Mouse (Mus musculus) liver, embryonic 16.5 days (tissue): ENCODE measurements around the gene Dmgdh. TPM values are rescaled to one million over a fixed set of nuclear protein-coding genes. Genes with fewer than 3 reads are reported as not detected.

Experiments
- ATAC-seq: fragments of 200-750 bp; cut with Nextera tagmentation; 2 replicates; pipeline ENCODE4 v1.8.0; 2017; ENCODE audit warnings: low read depth, mild to moderate bottlenecking, moderate number of reproducible peaks, moderate library complexity
- H3K27ac ChIP-seq: fragments of 300-500 bp; sonication (generic); 2 replicates; pipeline ENCODE4 v1.5.1; 2014; ENCODE audit warnings: mild to moderate bottlenecking, low read length
- H3K27me3 ChIP-seq: fragments of 300-500 bp; sonication (generic); 2 replicates; pipeline ENCODE4 v1.6.1; 2014; ENCODE audit warnings: low read depth, low read length, mixed read lengths; ENCODE audit not compliant: control insufficient read depth, insufficient read depth
- H3K36me3 ChIP-seq: fragments of 300-500 bp; sonication (generic); 2 replicates; pipeline ENCODE4 v1.6.1; 2014; ENCODE audit warnings: mild to moderate bottlenecking; ENCODE audit not compliant: control insufficient read depth, insufficient read depth
- H3K4me1 ChIP-seq: fragments of 300-500 bp; sonication (generic); 2 replicates; pipeline ENCODE4 v1.6.1; 2014; ENCODE audit warnings: low read depth, low read length, mixed read lengths; ENCODE audit not compliant: control insufficient read depth
- H3K4me2 ChIP-seq: fragments of 300-500 bp; sonication (generic); 2 replicates; pipeline ENCODE4 v1.6.1; 2014; ENCODE audit warnings: low read depth, low read length, mixed read lengths
- H3K4me3 ChIP-seq: fragments of 300-500 bp; sonication (generic); 2 replicates; pipeline ENCODE4 v1.5.1; 2014; ENCODE audit warnings: low read depth, mild to moderate bottlenecking, low read length
- H3K9ac ChIP-seq: fragments of 300-500 bp; sonication (generic); 2 replicates; pipeline ENCODE4 v1.6.1; 2014; ENCODE audit warnings: low read depth, low read length
- H3K9me3 ChIP-seq: fragments of 300-500 bp; sonication (generic); replicated peaks from 2 replicates; pipeline ENCODE4 v1.6.1; 2016; ENCODE audit warnings: low read length; ENCODE audit not compliant: control insufficient read depth
- WGBS: fragments of 180-500 bp; shearing (Covaris S2); extraction: QIAGEN DNeasy Blood & Tissue Kit; methylation state at CpG from one replicate; pipeline ENCODE4 v1.1.7; 2014; ENCODE audit not compliant: insufficient replicate concordance; 5-methylcytosine and 5-hydroxymethylcytosine counted together
- polyA plus RNA-seq: library from polyadenylated mRNA; unstranded; fragments of >200 nt; fragmentation: Nextera tagmentation; extraction: Ambion mirVana; gene quantifications from 2 replicates; pipeline ENCODE4 v1.2.1, GENCODE M21; 2015

Gene Dmgdh
- polyA plus RNA-seq, 1 experiment from 2014 or later = 24.3 TPM

DNA sequence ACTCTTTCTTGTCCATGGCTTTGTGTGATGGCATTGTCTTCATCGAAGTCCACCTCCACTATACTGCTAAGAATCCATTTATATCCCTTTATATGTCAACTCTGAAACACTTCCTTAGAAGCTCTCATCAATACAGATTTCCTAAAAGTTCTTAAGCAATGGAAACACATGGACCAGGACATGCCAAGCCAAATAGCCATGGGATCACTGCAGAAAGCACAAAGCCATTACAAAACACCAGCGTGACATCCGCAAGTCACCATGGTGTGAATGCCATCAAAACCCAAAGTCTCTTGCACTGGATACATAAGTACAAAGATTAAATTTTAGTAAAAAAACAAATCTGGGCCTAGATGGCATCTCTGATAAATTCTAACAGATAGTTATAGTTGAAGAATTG, 15.3 kb downstream of the Dmgdh start:
- H3K4me1 ChIP-seq = no peaks in the 10 kb centered on the region
- no peaks in the 10 kb centered on the region for H3K36me3 ChIP-seq
- H3K27me3 ChIP-seq = no peaks in the 10 kb centered on the region
- H3K4me2 ChIP-seq = no peak overlapping the region
- no peaks in the 10 kb centered on the region for H3K9me3 ChIP-seq
- 74% methylated on average over 3 of the region's 3 CpGs for WGBS
- H3K4me3 ChIP-seq = no peak overlapping the region
- no peak for ATAC-seq
- no peak overlapping the region for H3K27ac ChIP-seq
- H3K9ac ChIP-seq = no peak overlapping the region

DNA sequence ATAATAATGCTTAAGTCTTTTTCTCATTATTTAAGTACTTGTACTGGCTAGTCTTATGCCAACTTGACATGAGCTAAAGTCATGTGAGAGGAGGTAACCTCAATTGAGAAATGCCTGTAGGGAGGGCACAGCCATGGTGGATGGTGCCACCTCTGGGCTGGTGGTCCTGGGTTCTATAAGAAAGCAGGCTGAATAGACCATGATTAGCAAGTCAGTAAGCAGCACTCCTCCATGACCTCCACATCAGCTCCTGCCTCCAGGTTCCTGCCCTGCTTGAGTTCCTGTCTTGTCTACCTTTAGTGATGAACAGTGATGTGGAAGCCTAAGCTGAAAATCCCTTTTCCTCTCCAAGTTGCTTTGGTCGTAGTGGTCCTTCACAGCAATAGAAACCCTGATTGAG, 16.6 kb downstream of the Dmgdh start:
- Histone ChIP-seq H3K9ac (no peak overlapping the region), H3K27ac (no peak overlapping the region), H3K4me3 (no peak overlapping the region), H3K4me2 (no peak overlapping the region), H3K4me1 (no peaks in the 10 kb centered on the region), H3K36me3 (no peaks in the 10 kb centered on the region), H3K9me3 (no peaks in the 10 kb centered on the region), H3K27me3 (no peaks in the 10 kb centered on the region)
- no peak for ATAC-seq
- whole genome bisulfite sequencing = 68% methylated on average over 1 of the region's 1 CpGs

DNA sequence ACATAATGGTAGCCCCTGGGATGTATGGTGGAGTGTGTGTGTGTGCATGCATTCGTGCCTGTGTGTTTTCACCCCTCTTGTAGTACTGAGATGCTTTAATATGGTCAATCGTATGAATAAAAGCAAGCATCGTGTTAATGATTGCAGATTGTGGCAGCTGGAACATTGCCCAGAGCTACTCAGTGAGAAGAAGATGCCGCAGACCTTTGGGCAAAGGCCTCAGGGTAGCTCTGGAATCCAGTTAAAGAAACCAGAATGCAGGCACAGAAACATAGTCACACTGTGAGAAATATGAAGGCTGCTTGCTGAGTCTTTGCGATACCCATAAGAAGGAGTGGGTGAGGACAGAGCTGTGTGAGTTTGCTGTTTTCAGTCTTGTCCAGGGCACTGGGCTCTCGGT, 24.6 kb downstream of the Dmgdh start:
- Histone ChIP-seq H3K27me3 (no peaks in the 10 kb centered on the region), H3K9ac (no peak overlapping the region), H3K9me3 (no peaks in the 10 kb centered on the region), H3K4me1 (no peaks in the 10 kb centered on the region), H3K36me3 (no peaks in the 10 kb centered on the region), H3K4me3 (no peak overlapping the region), H3K4me2 (no peak overlapping the region), H3K27ac (no peak overlapping the region)
- ATAC-seq = no peak
- 60% methylated on average over 6 of the region's 6 CpGs for WGBS

DNA sequence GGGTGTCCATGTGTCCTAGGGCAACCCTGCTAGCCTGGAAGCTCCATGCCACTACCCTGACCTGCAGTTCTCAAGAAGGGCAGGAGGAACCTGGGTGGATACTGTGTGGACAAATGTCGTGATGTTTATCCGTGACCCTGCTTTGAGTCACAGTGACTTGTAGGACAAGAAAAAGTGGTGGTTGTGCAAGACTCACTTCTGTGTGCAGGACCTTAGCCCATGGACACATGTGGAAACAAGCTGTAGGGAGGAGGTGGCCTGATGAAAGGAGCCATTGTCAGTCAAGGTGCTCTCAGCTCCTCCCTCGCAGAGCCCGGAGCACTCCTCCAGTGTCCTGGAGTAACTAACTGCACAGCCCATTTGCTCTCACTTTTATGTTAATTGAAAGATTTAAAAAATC, 31.5 kb downstream of the Dmgdh start:
- no peak overlapping the region for H3K4me2 ChIP-seq
- H3K4me1 ChIP-seq = no peaks in the 10 kb centered on the region
- no peak overlapping the region for H3K9ac ChIP-seq
- H3K27ac ChIP-seq = peak overlapping the region; percentile 12; the same call in 1 of the 2 replicates
- no peaks in the 10 kb centered on the region for H3K9me3 ChIP-seq
- WGBS = 49% methylated on average over 4 of the region's 4 CpGs
- no peaks in the 10 kb centered on the region for H3K36me3 ChIP-seq
- ATAC-seq = peak; percentile 69; the same call in 1 of the 2 replicates
- H3K27me3 ChIP-seq = no peaks in the 10 kb centered on the region
- no peak overlapping the region for H3K4me3 ChIP-seq

DNA sequence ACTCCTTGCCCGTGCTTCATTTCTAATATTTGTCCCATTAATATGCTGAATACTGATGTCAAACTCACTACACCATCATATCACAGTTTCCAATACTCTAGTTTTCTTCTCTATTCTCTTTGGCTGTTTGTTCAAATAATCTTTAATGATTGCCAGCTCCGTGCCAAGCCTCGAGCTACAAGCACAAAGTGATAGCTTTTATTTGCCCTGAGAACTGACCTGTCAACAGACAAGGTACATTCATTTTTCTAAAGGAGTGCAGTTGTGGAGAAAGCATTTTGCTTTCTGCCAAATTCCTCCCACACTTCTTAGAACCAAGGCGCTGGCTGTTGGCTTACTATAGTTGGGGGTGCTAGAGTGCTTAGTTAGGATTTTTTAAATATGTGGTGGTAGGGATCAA, 33.0 kb downstream of the Dmgdh start:
- no peaks in the 10 kb centered on the region for H3K9me3 ChIP-seq
- no peak overlapping the region for H3K27ac ChIP-seq
- no peaks in the 10 kb centered on the region for H3K36me3 ChIP-seq
- no peak overlapping the region for H3K4me2 ChIP-seq
- no peak overlapping the region for H3K9ac ChIP-seq
- 58% methylated on average over 4 of the region's 4 CpGs for WGBS
- no peak for ATAC-seq
- H3K4me1 ChIP-seq = no peaks in the 10 kb centered on the region
- H3K4me3 ChIP-seq = no peak overlapping the region
- no peaks in the 10 kb centered on the region for H3K27me3 ChIP-seq

DNA sequence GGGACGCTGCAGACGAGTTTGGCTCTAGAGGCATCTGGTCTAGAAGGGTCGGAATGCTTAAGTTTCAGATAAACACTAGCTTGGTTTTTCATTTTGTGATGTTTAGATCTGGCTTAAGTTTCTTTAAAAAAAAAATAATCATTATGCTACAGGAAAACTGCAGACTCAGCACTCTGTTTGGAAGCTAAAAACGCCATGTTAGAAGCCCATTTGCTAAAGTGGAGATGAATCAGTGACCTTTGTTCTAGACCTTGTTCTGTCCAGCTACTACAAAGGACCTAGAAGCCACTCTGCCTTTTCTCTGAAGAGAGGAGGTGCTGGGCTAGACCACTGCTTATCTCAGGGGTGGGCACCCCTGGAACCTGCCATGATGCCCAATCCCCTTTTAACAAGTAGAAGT, 36.1 kb downstream of the Dmgdh start:
- H3K4me1 ChIP-seq = no peaks in the 10 kb centered on the region
- no peaks in the 10 kb centered on the region for H3K36me3 ChIP-seq
- H3K9ac ChIP-seq = no peak overlapping the region
- no peak for ATAC-seq
- H3K27ac ChIP-seq = no peak overlapping the region
- 63% methylated on average over 4 of the region's 4 CpGs for WGBS
- H3K4me3 ChIP-seq = no peak overlapping the region
- H3K9me3 ChIP-seq = no peaks in the 10 kb centered on the region
- no peak overlapping the region for H3K4me2 ChIP-seq
- H3K27me3 ChIP-seq = no peaks in the 10 kb centered on the region

DNA sequence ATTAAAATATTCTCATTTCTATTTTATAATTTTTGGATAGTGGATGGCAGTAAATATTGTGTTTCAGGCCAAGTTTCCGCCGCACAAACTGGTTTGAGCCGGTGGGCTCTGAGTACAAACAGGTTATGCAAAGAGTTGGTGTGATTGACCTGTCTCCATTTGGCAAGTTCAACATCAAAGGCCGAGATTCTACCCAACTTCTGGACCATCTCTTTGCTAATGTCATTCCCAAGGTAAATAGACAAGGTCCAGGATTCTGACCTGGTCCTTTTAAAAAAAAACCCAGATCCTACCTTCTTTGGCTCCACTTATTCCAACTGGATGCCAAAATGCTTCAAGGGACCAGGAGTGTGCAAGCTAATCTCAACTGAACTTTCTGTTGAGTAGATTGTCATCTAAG, 37.0 kb downstream of the Dmgdh start:
- ATAC-seq = peak; percentile 67
- Histone ChIP-seq H3K36me3 (no peaks in the 10 kb centered on the region), H3K4me3 (no peak overlapping the region), H3K4me2 (no peak overlapping the region), H3K9me3 (no peaks in the 10 kb centered on the region), H3K9ac (no peak overlapping the region), H3K27ac (no peak overlapping the region; the same call in 1 of the 2 replicates), H3K27me3 (no peaks in the 10 kb centered on the region), H3K4me1 (no peaks in the 10 kb centered on the region)
- WGBS = 53% methylated on average over 4 of the region's 4 CpGs

DNA sequence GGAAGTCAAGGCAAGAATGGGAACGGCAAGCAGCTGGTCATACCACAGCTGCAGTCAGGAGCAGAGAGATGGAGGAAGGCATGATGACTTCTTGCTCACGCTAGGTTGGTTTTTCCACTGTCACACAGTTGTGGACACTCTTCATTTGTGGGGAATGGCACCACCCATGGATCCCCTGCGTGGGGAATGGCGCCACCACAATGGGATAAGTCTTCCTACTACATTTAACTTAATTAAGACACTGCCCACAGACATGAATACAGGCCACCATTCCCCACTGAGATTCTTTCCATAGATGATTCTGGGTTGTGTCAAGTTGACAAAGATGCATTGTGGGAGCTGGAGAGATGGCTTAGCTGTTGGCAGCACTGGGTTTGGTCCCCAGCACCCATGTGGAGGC, 38.1 kb downstream of the Dmgdh start:
- H3K27ac ChIP-seq = no peak overlapping the region
- no peak overlapping the region for H3K4me3 ChIP-seq
- H3K4me2 ChIP-seq = no peak overlapping the region
- ATAC-seq = no peak
- WGBS = 73% methylated on average over 4 of the region's 4 CpGs
- no peaks in the 10 kb centered on the region for H3K9me3 ChIP-seq
- no peaks in the 10 kb centered on the region for H3K4me1 ChIP-seq
- H3K36me3 ChIP-seq = no peaks in the 10 kb centered on the region
- H3K27me3 ChIP-seq = no peaks in the 10 kb centered on the region
- H3K9ac ChIP-seq = no peak overlapping the region

DNA sequence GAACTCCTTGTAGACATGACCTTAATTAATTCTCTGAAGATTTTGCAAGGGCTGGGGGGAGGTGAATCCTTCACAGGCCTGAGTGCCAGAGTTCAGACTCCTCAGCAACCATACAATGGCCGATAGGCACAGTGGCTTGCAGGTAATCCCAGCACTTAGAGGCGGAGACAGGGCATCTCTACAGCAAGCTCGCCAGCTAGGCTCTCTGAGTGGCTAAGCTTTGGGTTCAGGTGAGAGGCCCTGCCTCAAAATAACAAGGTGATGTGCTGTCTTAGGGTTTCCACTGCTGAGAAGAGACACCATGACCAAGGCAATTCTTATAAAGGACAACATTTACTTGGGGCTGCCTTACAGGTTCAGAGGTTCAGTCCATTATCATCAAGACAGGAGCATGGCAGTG, 39.6 kb downstream of the Dmgdh start:
- ATAC-seq = no peak
- Histone ChIP-seq H3K27me3 (no peaks in the 10 kb centered on the region), H3K36me3 (no peaks in the 10 kb centered on the region), H3K9ac (no peak overlapping the region), H3K9me3 (no peaks in the 10 kb centered on the region), H3K4me2 (no peak overlapping the region), H3K4me3 (no peak overlapping the region), H3K4me1 (no peaks in the 10 kb centered on the region), H3K27ac (no peak overlapping the region)
- WGBS = 71% methylated on average over 3 of the region's 3 CpGs

DNA sequence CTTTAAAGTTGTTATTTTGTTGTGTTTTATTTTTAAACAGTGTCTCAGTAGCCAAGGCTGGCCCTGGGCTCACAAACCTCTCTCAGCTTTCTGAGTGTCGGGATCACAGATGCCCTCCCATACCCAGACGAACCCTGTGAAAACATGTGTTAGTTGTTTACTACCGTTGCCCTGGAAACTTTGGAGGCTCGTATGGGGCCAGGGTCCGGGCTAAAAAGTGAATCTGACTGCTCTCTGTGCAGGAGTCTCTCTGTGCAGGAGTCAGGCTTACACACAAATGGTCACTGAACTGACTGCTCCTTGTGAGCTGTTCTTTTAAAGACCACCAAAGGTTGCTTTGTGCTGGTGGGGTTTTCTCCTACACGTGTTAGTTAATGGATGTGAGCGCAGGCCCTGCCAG, 42.9 kb downstream of the Dmgdh start:
- ATAC-seq = no peak
- WGBS = 57% methylated on average over 7 of the region's 7 CpGs
- H3K4me3 ChIP-seq = no peak overlapping the region
- no peaks in the 10 kb centered on the region for H3K4me1 ChIP-seq
- no peaks in the 10 kb centered on the region for H3K36me3 ChIP-seq
- H3K27ac ChIP-seq = no peak overlapping the region
- no peaks in the 10 kb centered on the region for H3K27me3 ChIP-seq
- H3K9me3 ChIP-seq = no peaks in the 10 kb centered on the region
- H3K4me2 ChIP-seq = no peak overlapping the region
- no peak overlapping the region for H3K9ac ChIP-seq
